Mouse (Mus musculus) ES-Bruce4 (cell line): Measurements from ENCODE around the gene Klhl22.

Experiments used
- CTCF ChIP-seq: IDR thresholded peaks from one replicate; pipeline ENCODE4 v1.8.1; 2011; ENCODE audit warnings: low read depth, low read length
- EP300 ChIP-seq: IDR thresholded peaks from 2 replicates; pipeline ENCODE4 v1.6.1; 2011; ENCODE audit warnings: low read depth, low read length; ENCODE audit not compliant: insufficient read depth
- POLR2A ChIP-seq: IDR thresholded peaks from one replicate; pipeline ENCODE4 v1.8.1; 2011; ENCODE audit warnings: low read length; ENCODE audit not compliant: insufficient read depth

DNA sequence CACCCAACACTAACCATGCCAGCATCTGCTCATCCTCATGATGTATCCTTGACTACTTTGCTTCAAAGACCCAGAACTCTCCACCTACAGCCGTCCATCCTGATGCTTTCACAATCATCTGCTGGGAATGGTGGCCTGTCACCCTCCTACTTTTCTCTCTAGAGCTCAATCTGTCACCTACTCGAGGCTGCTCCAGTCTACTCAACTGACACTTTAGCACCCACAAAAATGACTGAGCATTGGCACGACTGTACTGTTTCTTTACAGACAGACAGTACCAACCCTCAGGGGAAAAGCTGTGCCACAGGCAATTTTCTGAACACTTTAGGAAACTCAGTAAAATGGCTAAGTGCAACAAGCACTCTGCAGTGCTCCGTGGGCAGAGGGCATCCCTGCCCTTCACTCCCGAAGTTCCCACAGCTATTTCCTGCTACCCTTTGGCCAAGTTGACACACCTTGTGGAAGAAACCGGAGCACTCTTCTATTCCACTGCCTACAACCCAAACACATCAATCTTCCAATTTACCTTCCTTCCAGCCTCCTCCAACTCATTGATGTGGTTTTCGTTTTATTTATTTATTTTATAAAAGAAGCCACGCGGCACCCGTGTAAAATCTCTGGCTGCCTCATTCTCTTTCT lies 37.5 kb upstream of the Klhl22 start:
- no peak for TF ChIP-seq POLR2A
- TF ChIP-seq CTCF: no peak
- TF ChIP-seq EP300: no peak
